Mouse (Mus musculus): ENCODE results near the gene Dmd. TPM values are rescaled to one million over a fixed set of nuclear protein-coding genes. Genes with fewer than 3 reads are reported as not detected.

The Dmd gene
- polyA plus RNA-seq, 1 experiment from 2014 or later: 28.6 TPM

DNA sequence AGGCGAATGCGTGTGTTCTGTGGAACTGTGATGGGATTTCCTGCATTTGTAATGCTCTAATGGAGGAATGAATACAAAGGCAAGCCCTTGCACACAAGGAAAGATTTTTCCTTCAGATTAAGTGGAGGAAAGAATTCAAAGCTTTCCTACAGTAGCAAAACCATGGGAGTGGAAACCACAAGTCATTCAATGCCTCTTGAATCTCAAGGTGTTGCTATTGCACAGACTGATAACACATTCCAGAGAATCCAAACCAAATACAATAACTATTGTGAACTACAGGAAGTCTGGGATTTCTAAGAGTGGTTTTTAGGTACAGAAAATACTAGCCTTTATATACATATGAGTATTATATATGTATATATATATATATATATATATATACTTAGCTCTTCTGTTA is 2258.3 kb downstream of the Dmd start:
- Histone ChIP-seq H3K4me3 (replicated peaks) (no peak overlapping the region), H3K36me3 (no peaks in the 10 kb centered on the region), H3K4me2 (no peak overlapping the region), H3K4me1 (no peaks in the 10 kb centered on the region), H3K27ac (no peak overlapping the region), H3K9me3 (no peaks in the 10 kb centered on the region), H3K27me3 (replicated peaks) (no peaks in the 10 kb centered on the region), H3K9ac (no peak overlapping the region)
- no peak for ATAC-seq (ENCODE audit: insufficient read depth, low FRiP score, low read depth)
- WGBS: 89% methylated on average over 2 of the region's 2 CpGs

DNA sequence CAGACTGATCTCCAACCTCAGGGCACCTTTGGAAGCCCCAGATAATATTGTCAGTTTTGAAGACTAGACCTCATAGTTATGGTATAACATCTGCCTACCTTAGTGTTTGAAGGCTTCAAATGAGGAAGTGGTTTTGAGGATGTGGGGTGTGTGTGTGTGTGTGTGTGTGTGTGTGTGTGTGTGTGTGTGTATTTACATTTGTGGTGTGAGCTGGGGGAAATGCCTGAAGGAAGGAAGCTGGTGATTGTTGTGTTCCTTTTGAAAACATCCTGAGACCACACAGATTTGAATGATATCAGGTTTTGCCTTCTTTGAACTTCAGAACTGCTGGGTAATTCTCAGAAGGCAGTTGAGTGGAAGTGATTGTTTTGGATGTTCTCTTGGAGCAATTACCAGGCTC is 2278.2 kb downstream of the Dmd start:
- no peak overlapping the region for H3K4me3 ChIP-seq (replicated peaks)
- no peak for ATAC-seq (ENCODE audit: insufficient read depth, low FRiP score, low read depth)
- H3K27ac ChIP-seq: no peak overlapping the region
- H3K9me3 ChIP-seq: no peaks in the 10 kb centered on the region
- no peak overlapping the region for H3K4me2 ChIP-seq
- no peaks in the 10 kb centered on the region for H3K36me3 ChIP-seq
- H3K27me3 ChIP-seq (replicated peaks): no peaks in the 10 kb centered on the region
- H3K4me1 ChIP-seq: no peaks in the 10 kb centered on the region
- no peak overlapping the region for H3K9ac ChIP-seq

DNA sequence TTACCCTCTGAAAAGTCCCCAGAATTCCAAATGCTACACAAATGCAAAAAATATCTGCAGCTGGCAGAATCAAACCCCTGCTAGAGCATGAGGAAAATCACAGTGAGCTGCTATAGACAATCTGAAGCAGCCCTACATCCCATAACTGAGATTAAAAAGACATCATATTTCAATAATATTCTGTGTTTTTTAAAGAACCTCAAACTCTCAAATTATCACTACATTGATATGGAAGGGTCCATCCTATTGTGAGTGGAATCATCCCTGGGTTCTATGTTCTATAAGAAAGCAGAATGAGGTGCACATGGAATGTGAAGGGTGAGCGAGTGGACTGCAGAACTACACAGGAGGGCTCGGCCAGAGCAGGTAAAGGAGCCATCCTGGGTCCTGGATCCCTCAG is 2300.7 kb downstream of the Dmd start, which contains the start of gene Fthl17a:
Fthl17a (plus strand) TSS at position 301 of the 400 bp plus-strand sequence.
- H3K4me1 ChIP-seq: no peaks in the 10 kb centered on the region
- no peaks in the 10 kb centered on the region for H3K36me3 ChIP-seq
- H3K27ac ChIP-seq: no peak within 1 kb of the TSS
- H3K4me2 ChIP-seq: no peak within 1 kb of the TSS
- ATAC-seq (ENCODE audit: insufficient read depth, low FRiP score, low read depth): no peak
- no peaks in the 10 kb centered on the region for H3K27me3 ChIP-seq (replicated peaks)
- 78% methylated on average over 2 of the region's 2 CpGs for WGBS
- no peak within 1 kb of the TSS for H3K9ac ChIP-seq
- H3K9me3 ChIP-seq: no peaks in the 10 kb centered on the region
- H3K4me3 ChIP-seq (replicated peaks): no peak within 1 kb of the TSS

Data from stomach, embryonic 15.5 days (tissue).